Mouse (Mus musculus) liver, adult 2 months (tissue): ENCODE measurements at regions not wholly inside any gene's neighbourhood (a gene's known extent, or its start where the extent isn't known, plus 50 kb on each side); places are given as distances from the start of the nearest gene placed in this dataset.

Experiments
- DNase-seq: peaks from one replicate; pipeline ENCODE4 v3.0.0-alpha.2; 2011; ENCODE audit warnings: low read depth, low spot score; ENCODE audit errors: extremely low read depth
- H3K27ac ChIP-seq: fragments of 200-500 bp; replicated peaks from 2 replicates; pipeline ENCODE4 v1.5.1; 2012; ENCODE audit warnings: low read depth, mild to moderate bottlenecking, control low read depth, inconsistent platforms, low read length; ENCODE audit not compliant: insufficient read depth
- H3K27me3 ChIP-seq: fragments of 200-500 bp; 2 replicates; pipeline ENCODE4 v1.6.1; 2012; ENCODE audit warnings: mild to moderate bottlenecking, moderate library complexity, low read length, inconsistent platforms; ENCODE audit not compliant: control insufficient read depth, insufficient read depth
- H3K36me3 ChIP-seq: fragments of 200-500 bp; 2 replicates; pipeline ENCODE4 v1.6.1; 2012; ENCODE audit warnings: low read length, inconsistent platforms; ENCODE audit not compliant: control insufficient read depth, insufficient read depth
- H3K4me1 ChIP-seq: fragments of 200-500 bp; 2 replicates; pipeline ENCODE4 v1.6.1; 2011; ENCODE audit warnings: low read length; ENCODE audit not compliant: control insufficient read depth, insufficient read depth
- H3K4me3 ChIP-seq: fragments of 200-500 bp; 2 replicates; pipeline ENCODE4 v1.5.1; 2011; ENCODE audit warnings: low read depth, mild to moderate bottlenecking, control low read depth, low read length, moderate library complexity; ENCODE audit not compliant: insufficient read depth
- H3K79me2 ChIP-seq: fragments of 200-500 bp; 2 replicates; pipeline ENCODE4 v1.6.1; 2012; ENCODE audit warnings: inconsistent platforms, mild to moderate bottlenecking, low read length, moderate library complexity; ENCODE audit not compliant: control insufficient read depth, insufficient read depth
- H3K9ac ChIP-seq: fragments of 200-500 bp; 2 replicates; pipeline ENCODE4 v1.6.1; 2012; ENCODE audit warnings: low read depth, mild to moderate bottlenecking, control low read depth, inconsistent platforms, low read length
- CTCF ChIP-seq: fragments of 200-500 bp; IDR thresholded peaks from 2 replicates; pipeline ENCODE4 v1.5.1; 2011; ENCODE audit warnings: low read depth, low read length, control low read depth
- POLR2A ChIP-seq: fragments of 200-500 bp; IDR thresholded peaks from 2 replicates; pipeline ENCODE4 v1.6.1; 2011; ENCODE audit warnings: low read length, control low read depth; ENCODE audit not compliant: insufficient read depth; ENCODE audit errors: extremely low read depth
- WGBS: fragments of 180-500 bp; shearing (Covaris S2); methylation state at CpG from one replicate; pipeline ENCODE4 v1.1.7; 2018; 5-methylcytosine and 5-hydroxymethylcytosine counted together

DNA sequence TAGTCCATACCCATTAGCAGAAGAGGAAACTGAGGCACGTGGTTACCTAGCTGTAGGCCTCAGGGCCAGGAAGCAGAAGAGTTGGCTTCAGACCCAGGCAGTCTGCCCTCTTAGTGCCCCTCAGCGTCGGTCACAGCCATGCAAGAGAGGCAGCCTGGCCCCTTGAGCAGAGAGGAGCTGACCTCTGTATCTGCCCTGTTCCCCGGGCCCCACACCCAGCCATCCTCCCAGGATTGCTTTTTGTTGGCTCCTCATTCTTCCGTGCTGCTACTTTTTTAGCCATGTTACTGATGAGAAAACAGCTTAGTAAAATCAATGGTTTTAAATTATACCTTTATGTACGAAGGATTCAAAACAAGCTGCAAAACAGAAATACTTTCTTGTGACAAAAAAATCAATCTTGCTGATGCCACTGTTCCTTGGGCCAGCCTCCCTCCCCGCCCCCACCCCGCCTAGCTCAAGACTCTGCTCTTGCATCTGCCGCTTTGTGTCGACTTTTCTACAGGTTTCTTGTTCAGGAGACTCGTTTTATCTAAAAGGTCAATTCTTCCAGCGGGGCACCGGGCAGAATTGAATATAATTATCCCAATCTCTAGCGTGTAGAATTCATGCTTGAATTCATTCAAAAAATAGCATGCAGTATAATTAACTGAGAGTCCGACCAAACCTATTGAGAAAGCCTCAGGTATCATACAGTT is 70.8 kb downstream of the Sall1 start:
- H3K79me2 ChIP-seq, result no peaks in the 10 kb centered on the region
- no peaks in the 10 kb centered on the region for H3K36me3 ChIP-seq
- no peak overlapping the region for H3K27ac ChIP-seq
- 81% methylated on average over 15 of the region's 15 CpGs for WGBS
- H3K4me1 ChIP-seq, result no peaks in the 10 kb centered on the region
- no peaks in the 10 kb centered on the region for H3K27me3 ChIP-seq
- H3K4me3 ChIP-seq, result no peak overlapping the region
- H3K9ac ChIP-seq, result no peak overlapping the region
- no peak for DNase-seq
- no peak for TF ChIP-seq CTCF
- TF ChIP-seq POLR2A, result no peak

DNA sequence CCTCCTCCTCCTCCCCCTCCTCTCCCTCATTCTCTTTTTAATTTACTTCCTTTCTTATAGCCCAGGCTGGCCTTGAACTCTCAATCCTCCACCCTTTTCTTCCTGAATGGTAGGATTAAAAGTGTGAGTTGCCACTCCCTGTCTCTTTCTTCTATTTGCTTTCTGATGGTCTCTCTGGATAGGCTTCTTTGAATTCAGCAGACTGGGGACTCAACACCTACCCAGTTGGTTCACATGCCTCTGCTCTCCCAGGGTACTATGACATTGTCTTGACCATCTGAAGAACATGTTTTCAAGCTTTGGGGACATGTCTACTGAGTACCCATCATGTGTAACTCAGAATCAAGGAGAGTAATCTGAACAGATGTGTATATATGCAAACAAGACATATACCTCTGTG is 85.1 kb downstream of the Sall1 start:
- Histone ChIP-seq H3K79me2 (no peaks in the 10 kb centered on the region), H3K4me3 (no peak overlapping the region), H3K36me3 (no peaks in the 10 kb centered on the region), H3K4me1 (no peaks in the 10 kb centered on the region), H3K27me3 (no peaks in the 10 kb centered on the region), H3K27ac (no peak overlapping the region), H3K9ac (no peak overlapping the region)
- TF ChIP-seq POLR2A (no peak), CTCF (no peak)
- no peak for DNase-seq

DNA sequence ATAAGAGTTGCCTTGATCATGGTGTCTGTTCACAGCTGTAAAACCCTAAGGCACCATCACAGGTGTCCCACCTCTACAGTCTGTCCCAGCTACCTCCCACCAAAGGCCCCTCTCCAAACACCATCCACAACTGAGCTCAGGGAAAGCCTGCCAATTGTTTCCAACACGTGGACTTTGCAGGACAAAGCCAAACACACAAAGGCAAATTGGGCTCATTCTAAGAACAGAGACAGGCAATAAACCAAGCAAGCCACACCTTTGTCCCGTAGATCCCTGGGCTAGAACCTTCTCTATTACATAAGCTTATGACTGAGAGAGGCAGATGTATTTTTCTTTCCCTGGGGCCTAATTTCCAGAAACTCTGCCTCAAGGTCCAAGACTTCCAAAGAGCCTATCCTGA is 90.8 kb downstream of the Sall1 start:
- Histone ChIP-seq H3K27ac (no peak overlapping the region), H3K27me3 (no peaks in the 10 kb centered on the region), H3K4me3 (no peak overlapping the region), H3K79me2 (no peaks in the 10 kb centered on the region), H3K36me3 (no peaks in the 10 kb centered on the region), H3K4me1 (no peaks in the 10 kb centered on the region), H3K9ac (no peak overlapping the region)
- DNase-seq, result no peak
- 64% methylated on average over 2 of the region's 2 CpGs for WGBS
- no peak for TF ChIP-seq CTCF
- TF ChIP-seq POLR2A, result no peak

DNA sequence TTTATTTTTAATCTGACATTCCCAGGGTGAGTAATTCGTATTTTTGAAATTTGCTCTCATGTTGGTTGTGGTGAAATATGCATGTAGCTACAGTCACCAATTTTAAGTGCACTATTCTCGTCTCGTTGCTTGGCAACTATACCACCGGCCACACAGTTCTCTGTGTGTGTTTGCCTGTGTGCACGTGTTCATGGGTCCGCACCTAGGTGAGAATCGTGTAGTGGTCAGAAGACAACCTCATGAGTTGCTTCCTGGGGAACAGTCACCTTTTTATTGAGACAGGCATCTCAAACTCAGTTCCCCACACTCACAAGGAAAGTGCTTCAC is 92.2 kb downstream of the Sall1 start:
- TF ChIP-seq POLR2A (no peak), CTCF (no peak)
- no peak overlapping the region for H3K9ac ChIP-seq
- H3K27me3 ChIP-seq, result no peaks in the 10 kb centered on the region
- DNase-seq, result no peak
- H3K27ac ChIP-seq, result no peak overlapping the region
- no peak overlapping the region for H3K4me3 ChIP-seq
- 92% methylated on average over 7 of the region's 7 CpGs for WGBS
- no peaks in the 10 kb centered on the region for H3K36me3 ChIP-seq
- H3K4me1 ChIP-seq, result no peaks in the 10 kb centered on the region
- H3K79me2 ChIP-seq, result no peaks in the 10 kb centered on the region

DNA sequence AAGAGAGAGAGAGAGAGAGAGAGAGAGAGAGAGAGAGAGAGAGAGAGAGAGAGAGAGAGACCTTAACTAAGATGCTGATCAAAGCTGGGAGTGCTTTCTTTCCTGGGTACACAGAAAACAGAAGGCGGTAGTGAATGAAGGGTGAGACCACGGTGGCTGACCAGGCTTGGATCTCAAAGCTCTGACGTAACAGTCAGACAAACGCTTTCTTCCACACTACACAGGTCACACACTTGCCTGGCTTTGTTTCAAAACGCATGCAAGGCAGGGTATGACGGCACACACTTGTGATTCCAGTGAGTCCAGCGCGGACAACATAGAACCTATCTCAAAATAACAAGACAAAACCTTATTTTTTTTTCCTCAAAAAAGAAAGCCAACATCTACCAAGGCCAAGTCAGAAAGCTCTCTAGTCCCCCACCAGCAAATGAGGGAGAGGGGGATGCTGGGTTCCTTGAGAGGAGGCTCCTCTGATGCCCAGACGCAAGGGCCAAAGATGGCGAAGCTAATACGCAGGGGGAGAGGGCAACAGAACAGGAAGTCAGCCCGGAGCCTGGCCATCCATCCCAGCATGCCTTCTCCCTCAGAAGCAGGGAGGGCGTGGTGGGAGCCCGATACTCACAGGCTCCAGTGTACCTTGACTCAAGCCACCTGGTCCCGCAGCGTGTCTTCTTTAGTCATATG is 92.7 kb downstream of the Sall1 start:
- WGBS, result 85% methylated on average over 16 of the region's 16 CpGs
- Histone ChIP-seq H3K9ac (no peak overlapping the region), H3K79me2 (no peaks in the 10 kb centered on the region), H3K4me1 (no peaks in the 10 kb centered on the region), H3K27ac (no peak overlapping the region), H3K27me3 (no peaks in the 10 kb centered on the region), H3K4me3 (no peak overlapping the region), H3K36me3 (no peaks in the 10 kb centered on the region)
- TF ChIP-seq POLR2A, result no peak
- TF ChIP-seq CTCF, result no peak
- no peak for DNase-seq

DNA sequence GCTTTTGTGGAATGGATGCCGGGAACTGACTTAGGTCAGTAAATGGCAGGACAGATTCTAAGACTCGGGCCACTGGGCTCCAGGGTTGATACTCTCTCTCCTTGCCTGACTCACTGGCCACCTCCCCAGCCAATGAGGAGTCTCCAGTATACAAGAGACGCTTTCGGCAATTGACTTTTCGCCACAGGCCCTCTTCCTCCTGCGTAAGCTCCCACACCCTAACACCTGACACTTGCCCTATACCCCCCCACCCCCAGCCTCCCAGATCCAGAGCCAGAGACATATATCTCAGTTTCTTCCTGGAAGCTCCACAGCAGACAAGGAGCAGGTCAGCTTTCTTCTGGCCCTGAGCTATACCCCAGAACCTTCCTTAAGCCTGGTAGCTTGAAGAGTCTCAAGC is 94.0 kb downstream of the Sall1 start:
- DNase-seq, result no peak
- H3K4me1 ChIP-seq, result no peaks in the 10 kb centered on the region
- no peaks in the 10 kb centered on the region for H3K36me3 ChIP-seq
- H3K9ac ChIP-seq, result no peak overlapping the region
- 96% methylated on average over 6 of the region's 6 CpGs for WGBS
- H3K79me2 ChIP-seq, result no peaks in the 10 kb centered on the region
- H3K4me3 ChIP-seq, result no peak overlapping the region
- TF ChIP-seq POLR2A (no peak), CTCF (no peak)
- H3K27ac ChIP-seq, result no peak overlapping the region
- H3K27me3 ChIP-seq, result no peaks in the 10 kb centered on the region
